Mouse (Mus musculus) embryo, embryonic 11.5 days (tissue): ENCODE measurements at regions not wholly inside any gene's neighbourhood (a gene's known extent, or its start where the extent isn't known, plus 50 kb on each side); places are given as distances from the start of the nearest gene placed in this dataset.

Experiments
- DNase-seq: peaks from one replicate; pipeline ENCODE4 v3.0.0-alpha.2; 2012; ENCODE audit warnings: low read depth, low spot score

- DNase-seq: no peak
Measured at GRCm38 (mm10) chr7:136515376-136515775, 379.0 kb upstream of the Mgmt start.

GRCm38 (mm10) chr7:136525821-136526220, 368.6 kb upstream of the Mgmt start:
- DNase-seq: no peak

- DNase-seq: no peak
Measured at GRCm38 (mm10) chr7:136530006-136530785, 364.2 kb upstream of the Mgmt start.

- DNase-seq: no peak
Measured at GRCm38 (mm10) chr7:136531301-136531700, 363.1 kb upstream of the Mgmt start.

- peak; percentile 1 for DNase-seq
Measured at GRCm38 (mm10) chr7:136541876-136542655, 352.3 kb upstream of the Mgmt start.

GRCm38 (mm10) chr7:136542896-136543295, 351.5 kb upstream of the Mgmt start:
- DNase-seq: no peak

GRCm38 (mm10) chr7:136547837-136548236, 346.6 kb upstream of the Mgmt start:
- no peak for DNase-seq

GRCm38 (mm10) chr7:136556436-136556835, 338.0 kb upstream of the Mgmt start:
- no peak for DNase-seq

GRCm38 (mm10) chr7:136559536-136559935, 334.9 kb upstream of the Mgmt start:
- no peak for DNase-seq

- no peak for DNase-seq
Measured at GRCm38 (mm10) chr7:136570911-136571310, 323.5 kb upstream of the Mgmt start.

GRCm38 (mm10) chr7:136581896-136582295, 312.5 kb upstream of the Mgmt start:
- DNase-seq: peak; percentile 35

- DNase-seq: no peak
Measured at GRCm38 (mm10) chr7:136584361-136584760, 310.1 kb upstream of the Mgmt start.

- no peak for DNase-seq
Measured at GRCm38 (mm10) chr7:136588491-136588890, 305.9 kb upstream of the Mgmt start.

GRCm38 (mm10) chr7:136590947-136591346, 303.5 kb upstream of the Mgmt start:
- DNase-seq: no peak

GRCm38 (mm10) chr7:136607278-136608120, 286.9 kb upstream of the Mgmt start:
- DNase-seq: peak; percentile 13

- peak; percentile 32 for DNase-seq
Measured at GRCm38 (mm10) chr7:136613496-136613895, 280.9 kb upstream of the Mgmt start.

GRCm38 (mm10) chr7:136624496-136624895, 269.9 kb upstream of the Mgmt start:
- no peak for DNase-seq

GRCm38 (mm10) chr7:136631089-136631488, 263.3 kb upstream of the Mgmt start:
- DNase-seq: no peak

GRCm38 (mm10) chr7:136640160-136640559, 254.3 kb upstream of the Mgmt start:
- DNase-seq: peak; percentile 23

GRCm38 (mm10) chr7:136640771-136641170, 253.6 kb upstream of the Mgmt start:
- DNase-seq: no peak

- DNase-seq: no peak
Measured at GRCm38 (mm10) chr7:136649796-136650195, 244.6 kb upstream of the Mgmt start.

- DNase-seq: peak; percentile 16
Measured at GRCm38 (mm10) chr7:136659930-136660329, 234.5 kb upstream of the Mgmt start.
